Mouse (Mus musculus) cerebellum, adult 9-10 months (tissue): ENCODE data around the gene Smarcd3.

ENCODE experiments used
- DNase-seq: peaks from one replicate; pipeline ENCODE4 v3.0.0; 2022

Smarcd3 gene

DNA sequence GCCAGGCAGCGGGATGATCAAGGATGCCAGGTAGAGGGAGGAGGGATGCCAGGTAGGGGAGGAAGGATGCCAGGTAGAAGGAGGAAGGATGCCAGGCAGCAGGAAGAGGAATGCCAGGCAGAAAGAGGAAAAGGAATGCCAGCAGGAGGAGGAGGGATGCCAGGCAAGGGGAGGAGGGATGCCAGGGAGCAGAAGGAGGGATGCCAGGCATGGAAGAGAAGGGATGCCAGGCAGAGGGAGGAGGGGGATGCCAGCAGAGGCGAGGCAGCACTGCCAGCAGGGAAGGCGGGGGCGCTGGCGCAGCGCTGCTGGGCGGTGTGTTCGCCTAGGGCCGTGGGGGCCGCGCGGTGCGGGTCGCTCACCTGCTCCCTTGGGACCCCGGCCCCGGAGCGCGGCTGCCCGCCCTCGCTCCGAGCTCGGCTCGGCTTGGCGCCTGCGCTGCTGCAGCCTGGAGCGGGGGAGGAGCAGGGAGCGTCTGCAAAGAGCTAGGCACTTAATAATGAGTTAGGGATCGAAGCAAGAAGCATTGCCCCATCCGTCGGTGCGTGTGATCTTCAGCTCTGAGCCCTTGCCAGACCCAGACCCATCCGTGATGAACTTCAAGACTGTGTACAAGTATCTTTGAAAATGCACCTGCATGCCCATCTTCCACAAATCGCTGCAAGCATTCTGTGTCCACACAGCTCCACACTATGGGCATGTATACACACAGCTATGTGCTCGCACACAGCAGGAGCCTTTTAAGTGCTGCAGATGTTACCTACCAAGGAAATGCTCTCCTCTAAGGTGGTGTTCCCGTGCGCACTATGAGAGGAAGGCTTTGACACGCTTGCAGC is at the start of gene Smarcd3:
TSS of gene Smarcd3 (minus strand) at position 426 of the 836 bp plus-strand sequence.
- DNase-seq, result peak; percentile 98

DNA sequence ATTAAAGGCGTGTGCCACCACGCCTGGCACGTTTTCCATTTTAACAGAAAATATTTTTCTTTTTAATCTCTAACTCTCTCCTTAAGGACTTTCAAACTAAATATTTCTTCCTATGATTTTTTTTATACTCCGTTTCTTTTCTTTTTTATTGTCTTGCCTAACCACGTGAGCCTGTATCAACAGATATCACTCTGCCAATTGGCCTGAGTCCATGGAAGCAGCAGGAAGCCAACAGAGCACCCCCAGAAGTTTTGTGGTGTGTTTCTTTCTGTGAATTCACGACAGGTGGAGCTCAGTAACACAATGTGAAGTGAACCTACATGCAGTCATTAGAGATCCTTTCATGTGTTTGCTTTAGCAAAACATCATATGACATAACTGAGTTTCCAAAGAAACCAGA is 37.2 kb upstream of the Smarcd3 start:
- DNase-seq, result no peak

GRCm38 (mm10) chr5:24659708-24660423 is 35.7 kb upstream of the Smarcd3 start:
- no peak for DNase-seq

DNA sequence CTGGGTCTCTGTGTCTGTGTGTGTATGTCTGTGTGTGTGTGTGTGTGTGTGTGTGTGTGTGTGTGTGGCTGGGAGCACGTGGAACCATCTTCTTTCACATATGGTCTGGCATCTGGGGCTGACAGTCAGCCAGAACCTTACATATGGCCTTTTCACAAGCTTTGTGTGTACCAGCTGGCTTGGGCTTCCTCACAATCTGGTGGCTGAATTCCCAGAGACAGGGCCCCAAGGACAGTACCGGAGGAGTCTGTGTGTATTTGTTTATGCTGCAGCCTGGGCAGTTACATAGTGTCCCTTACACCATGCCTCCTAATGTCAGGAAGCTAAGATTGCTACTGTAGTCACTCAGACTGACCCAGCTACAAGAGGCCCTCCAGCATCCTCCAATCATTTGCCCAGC is 32.9 kb upstream of the Smarcd3 start:
- peak; percentile 53 for DNase-seq

DNA sequence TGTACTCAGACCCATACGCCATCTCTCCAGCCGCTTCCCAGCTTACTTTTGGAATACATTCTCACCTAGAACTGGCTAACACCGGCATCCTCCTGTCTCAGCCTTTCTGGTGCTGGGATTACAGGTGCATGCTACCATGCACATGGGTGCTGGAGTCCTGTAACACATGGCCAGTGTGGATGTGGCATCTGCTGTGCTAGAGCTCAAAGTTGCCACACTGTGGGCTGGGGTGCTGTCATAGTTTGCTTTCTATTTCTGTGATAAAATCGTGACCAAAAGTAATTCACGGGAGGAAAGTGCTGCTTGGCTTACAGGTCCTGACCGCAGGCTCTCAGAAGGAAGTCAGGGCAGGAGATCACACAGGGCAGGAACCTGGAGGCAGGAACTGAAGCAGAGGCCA is 30.3 kb upstream of the Smarcd3 start:
- DNase-seq, result no peak

- no peak for DNase-seq
Observed at GRCm38 (mm10) chr5:24652780-24653179, 28.6 kb upstream of the Smarcd3 start.

DNA sequence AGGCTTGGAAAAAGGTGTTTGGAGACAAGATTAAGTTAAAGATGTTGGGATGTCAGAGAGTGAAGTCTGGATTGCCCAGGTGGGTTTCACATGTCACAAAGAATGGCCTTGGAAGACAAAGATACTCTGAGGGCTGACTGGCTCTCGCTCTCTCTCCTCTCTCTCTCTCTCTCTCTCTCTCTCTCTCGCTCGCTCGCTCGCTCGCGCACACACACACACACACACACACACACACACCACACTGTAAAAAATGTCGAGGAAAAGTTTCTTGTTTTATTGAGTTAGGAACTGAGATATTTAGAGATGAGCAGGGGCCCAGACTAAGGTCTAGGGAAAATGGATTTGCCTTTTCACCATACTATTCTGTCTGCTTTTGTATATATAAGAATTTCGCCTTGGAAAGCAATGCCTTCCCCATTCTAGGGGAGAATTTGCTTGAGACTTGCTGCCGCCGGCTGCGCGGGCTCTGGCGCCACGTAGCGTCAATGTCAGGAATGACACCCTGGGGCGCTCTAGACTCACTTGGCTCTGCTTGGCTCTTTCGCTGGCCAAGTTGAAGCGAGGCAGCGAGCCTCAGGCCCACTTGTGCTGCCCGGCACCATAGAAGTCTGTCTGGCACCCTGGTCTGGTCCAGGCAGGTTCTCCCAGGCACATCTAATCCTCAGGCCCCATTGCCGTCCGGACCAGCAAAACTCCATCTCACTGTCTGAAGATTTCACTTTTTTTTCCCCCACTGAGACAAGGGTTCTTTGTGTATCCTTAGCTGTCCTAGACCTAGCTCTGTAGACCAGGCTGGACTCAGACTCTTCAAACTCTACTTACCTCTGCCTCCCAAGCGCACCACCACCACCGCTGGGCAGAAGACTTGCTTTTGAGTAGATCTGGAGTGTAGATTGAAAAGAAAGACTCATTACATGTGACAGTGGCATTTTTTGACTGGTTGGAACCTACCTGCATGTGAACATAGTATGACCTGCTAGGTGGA is 27.8 kb upstream of the Smarcd3 start:
- DNase-seq, result peak; percentile 86

GRCm38 (mm10) chr5:24651356-24651755 is 27.1 kb upstream of the Smarcd3 start:
- no peak for DNase-seq

GRCm38 (mm10) chr5:24649701-24650100 is 25.5 kb upstream of the Smarcd3 start:
- DNase-seq, result no peak

GRCm38 (mm10) chr5:24649231-24649630 is 25.0 kb upstream of the Smarcd3 start:
- no peak for DNase-seq

GRCm38 (mm10) chr5:24645454-24645853 is 21.2 kb upstream of the Smarcd3 start:
- no peak for DNase-seq

GRCm38 (mm10) chr5:24639081-24639480 is 14.9 kb upstream of the Smarcd3 start:
- DNase-seq, result no peak

- DNase-seq, result no peak
Observed at GRCm38 (mm10) chr5:24638131-24638530, 13.9 kb upstream of the Smarcd3 start.

DNA sequence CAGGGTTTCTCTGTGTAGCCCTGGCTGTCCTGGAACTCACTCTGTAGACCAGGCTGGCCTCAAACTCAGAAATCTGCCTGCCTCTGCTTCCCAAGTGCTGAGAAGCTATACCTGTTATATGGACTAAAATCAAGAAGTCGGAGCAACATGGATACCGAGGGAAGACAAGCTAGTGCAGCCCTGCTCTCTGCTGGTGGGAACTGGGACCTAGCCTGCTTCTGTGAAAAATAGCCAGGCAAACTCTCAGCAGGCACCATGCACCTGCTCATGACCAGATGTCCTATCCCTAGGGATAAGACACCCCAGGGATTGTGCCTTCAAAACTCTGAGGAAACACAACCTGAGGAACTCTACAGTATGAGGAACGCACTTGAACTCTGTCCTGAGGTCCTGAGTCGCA is 12.8 kb upstream of the Smarcd3 start:
- no peak for DNase-seq

DNA sequence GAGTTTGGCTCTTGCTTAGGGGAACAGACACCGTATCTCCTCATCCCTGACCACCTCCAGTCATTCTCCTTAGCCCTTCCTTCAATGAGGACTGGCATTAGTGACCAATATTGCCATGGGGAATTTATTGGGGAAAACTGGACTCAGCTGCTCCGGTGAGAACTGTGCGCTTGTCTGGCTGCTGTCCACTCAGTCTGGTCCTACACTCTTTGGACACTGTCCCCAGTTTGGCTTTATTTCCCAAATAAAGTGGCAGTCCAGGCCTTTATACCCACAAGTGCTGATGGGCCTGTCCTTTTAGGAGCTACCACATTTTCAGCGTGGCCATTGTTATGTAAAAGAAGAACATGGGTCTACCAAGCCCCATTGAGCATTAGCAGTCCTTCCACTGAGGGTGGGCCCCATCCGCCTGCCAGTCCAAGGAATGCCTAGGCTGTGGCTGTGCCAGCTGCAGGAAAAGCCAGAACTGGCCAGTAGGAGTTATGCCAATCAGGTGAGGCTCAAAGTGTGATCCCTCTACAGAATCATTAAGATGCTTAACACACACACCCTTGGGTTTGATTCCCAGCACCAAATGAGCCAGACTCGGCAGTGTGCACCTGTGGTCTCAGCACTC is 11.4 kb upstream of the Smarcd3 start:
- no peak for DNase-seq

DNA sequence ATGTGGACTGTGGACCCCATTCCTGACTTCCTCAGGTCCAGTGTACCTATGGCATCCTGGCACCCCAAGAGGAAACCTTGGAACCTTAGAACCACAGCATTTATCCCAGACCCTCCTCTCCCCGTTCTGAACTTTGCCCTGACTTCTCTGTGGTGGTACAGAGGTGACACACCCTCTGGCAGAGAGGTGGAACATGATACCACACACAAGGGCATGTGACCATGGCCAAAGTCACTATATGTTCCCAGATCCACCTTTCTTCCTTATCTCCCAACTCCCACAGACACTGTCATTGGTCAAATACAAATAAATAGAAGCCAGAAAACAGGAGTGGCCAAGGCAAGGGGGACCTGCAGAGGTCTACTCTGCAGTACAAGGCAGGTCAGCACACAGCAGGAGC is 10.9 kb upstream of the Smarcd3 start:
- no peak for DNase-seq

DNA sequence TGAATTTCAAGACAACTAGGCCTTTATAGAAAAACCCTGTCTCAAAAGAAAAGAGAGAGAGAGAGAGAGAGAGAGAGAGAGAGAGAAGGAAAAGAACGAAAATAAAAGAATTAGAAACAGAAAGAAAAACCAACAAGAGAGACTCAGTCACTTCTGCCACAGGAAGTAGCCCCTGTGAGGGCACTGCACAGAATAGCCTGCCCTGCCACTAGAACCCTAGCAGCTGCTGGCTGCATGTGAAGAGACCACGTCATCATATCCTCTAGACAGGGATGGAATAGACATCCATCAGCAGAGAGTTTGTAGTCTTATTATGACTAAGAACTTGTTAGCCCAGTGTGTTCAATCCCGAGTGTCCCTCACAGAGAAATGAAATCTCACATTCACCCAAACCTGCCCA is 5.5 kb upstream of the Smarcd3 start:
- DNase-seq, result no peak

DNA sequence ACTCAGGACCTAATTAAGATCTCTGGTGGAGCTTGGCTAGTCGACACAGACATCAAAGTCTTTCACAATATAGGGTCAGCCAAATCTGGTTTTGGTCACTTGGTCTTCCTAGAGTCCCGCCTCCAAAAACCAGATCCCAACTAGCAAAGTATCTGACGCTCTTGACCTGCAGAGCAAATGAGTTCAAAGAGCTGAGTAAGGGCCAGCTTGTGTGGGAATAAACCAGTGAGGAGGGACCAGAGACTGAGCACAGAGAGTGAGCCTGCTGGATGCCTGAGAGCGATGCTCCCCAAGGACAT is 560 bp upstream of the Smarcd3 start:
- DNase-seq, result no peak

- peak; percentile 95 for DNase-seq
Observed at GRCm38 (mm10) chr5:24623041-24623985, 898 bp downstream of the Smarcd3 start.

GRCm38 (mm10) chr5:24622386-24623040 is 1.7 kb downstream of the Smarcd3 start:
- peak; percentile 69 for DNase-seq

DNA sequence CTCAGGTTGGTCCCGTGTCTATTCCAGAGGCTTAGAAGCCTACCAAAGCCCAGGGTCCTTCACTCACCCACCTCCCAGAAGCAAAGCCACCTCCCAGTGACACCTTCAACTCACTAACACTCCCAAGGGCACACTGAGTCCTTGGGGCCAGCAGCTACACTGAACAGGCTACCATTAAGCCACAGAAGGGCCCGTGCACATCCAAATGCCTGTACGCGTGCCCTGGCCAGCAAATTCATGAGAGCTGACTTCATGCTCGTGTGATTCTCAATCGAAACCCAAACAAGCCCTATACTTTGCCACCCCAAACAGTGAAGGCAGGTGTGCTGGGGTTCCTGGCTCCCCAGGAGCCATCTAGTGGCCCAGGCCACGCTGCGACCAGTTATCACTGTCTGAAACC is 3.6 kb downstream of the Smarcd3 start:
- DNase-seq, result peak; percentile 26
